Mouse (Mus musculus) bone marrow, adult 2 months (tissue): ENCODE measurements around the gene Sox5.

Source experiments
- CTCF ChIP-seq: fragments of 200-500 bp; IDR thresholded peaks from 2 replicates; pipeline ENCODE4 v1.5.1; 2011; ENCODE audit warnings: low read length, control low read depth; ENCODE audit not compliant: control insufficient read depth, insufficient read depth
- POLR2A ChIP-seq: fragments of 200-500 bp; IDR thresholded peaks from 2 replicates; pipeline ENCODE4 v1.6.1; 2011; ENCODE audit warnings: low read depth, mild to moderate bottlenecking, control low read depth, low read length, borderline replicate concordance; ENCODE audit not compliant: control insufficient read depth

DNA sequence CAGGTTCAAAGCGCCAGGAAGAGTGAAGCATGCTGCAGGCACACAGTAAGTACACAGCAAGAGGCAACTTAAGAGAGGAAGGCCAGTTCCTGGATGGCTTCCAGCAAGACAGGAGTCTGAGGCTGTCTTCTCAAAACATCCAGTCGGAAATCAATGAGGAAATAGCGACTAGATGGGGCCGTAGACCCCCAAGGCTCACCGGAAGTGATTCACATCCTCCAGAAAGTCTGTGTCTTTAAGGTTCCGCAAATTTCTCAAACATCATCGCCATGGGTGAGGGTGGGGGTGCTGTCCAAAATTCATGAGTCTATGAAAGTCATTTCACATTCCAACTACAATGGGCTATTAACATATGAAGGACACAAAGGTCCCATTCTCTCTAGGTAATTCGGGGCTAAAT, 821.7 kb downstream of the Sox5 start:
- TF ChIP-seq CTCF = no peak
- no peak for TF ChIP-seq POLR2A
